Mouse (Mus musculus) heart, postnatal 36 days (tissue): ENCODE data around the gene Exosc5. TPM values are rescaled to one million over a fixed set of nuclear protein-coding genes. Genes with fewer than 3 reads are reported as not detected.

Experiments
- DNase-seq, 2 experiments: peaks; one replicate each; pipeline ENCODE4 v3.0.0; 2021 to 2022
- intact Hi-C: fragments of 180-260 bp; cut with DNase I; formaldehyde crosslinking; loops from one replicate; pipeline ENCODE4 v1.15.1; 2025
- total RNA-seq, 2 experiments: library from RNA; stranded (reverse); gene quantifications; 2 replicates each; pipeline ENCODE4 v1.2.3; 2021

Exosc5 gene
- total RNA-seq, 2 experiments from 2014 or later: 16.0 to 18.9 TPM

DNA sequence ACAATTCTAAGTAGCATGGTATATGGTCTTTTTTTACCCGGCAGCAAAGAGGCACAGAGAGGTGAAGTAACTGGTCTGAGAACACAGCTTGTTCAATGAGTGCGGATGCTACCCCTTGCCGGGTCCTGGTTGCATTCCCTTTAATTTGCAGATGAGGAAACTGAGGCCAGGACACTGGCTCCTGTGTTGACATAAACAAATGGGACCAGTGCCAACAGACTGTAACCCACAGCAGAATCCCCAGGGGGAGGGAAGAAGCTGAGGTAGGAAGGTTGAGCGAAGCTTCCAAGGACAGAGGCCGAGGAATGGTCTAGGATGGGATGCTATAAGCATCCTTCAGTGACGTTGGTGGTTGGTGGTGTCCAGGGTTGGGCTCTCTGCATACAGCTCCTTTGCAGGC lies 16.4 kb downstream of the Exosc5 start:
- intact Hi-C loops: no loop called here
- DNase-seq: no peak

DNA sequence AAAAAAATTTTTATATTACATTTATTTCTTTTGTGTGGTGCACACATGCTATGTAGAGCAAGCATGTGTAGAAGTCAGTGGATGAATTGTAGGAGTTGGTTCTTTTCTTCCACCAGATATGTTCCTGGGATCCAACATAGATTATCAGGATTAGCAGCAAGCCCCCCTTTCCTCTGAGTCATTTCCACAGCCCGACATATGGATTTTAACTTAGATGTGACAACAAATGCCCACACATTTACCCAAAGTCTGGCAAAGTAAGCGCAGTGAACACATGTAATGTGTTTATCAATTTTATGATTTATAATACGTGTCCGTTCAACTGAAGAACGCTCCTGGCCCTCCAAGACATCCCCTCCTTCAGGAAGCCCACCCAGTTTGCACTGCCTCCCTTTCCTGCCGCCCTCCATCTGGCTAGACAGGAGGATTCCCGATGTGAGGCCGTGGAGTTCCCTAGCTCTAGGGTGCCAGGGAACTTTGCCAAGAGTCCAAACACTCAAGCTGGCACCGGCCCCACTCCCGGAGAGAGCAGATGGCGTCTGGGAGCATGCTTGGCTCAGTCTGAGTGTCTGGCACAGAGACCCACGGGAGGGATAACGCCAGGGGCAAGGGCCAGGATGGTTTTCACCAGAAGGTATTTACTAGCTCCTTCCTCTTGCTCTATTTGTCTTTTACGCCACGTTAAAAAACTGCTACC lies 17.3 kb downstream of the Exosc5 start:
- DNase-seq: peak; percentile 82
- intact Hi-C loops: loop anchor here (2.0 kb wide), 1 partner anchor 15 kb away; no protein-coding TSS in a partner anchor

DNA sequence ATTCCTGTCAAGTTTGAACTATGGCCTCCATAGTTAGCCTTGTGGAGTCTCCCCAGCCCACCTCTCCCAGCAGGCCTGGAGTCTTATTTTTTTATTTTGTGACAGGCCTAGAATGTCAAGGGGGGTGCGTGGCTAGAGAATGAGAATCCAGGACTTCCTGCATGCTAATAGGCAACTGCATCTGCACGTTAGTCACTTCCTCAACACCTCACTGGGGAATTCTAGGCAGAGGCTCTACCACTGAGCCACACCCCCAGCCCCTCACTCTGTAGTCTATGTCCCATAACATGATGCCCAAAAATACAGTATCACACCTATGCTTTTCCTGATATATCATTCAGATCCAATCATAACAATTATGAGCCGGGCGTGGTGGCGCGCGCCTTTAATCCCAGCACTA lies 18.0 kb downstream of the Exosc5 start:
- intact Hi-C loops: loop anchor here (2.0 kb wide), 1 partner anchor 16 kb away; no protein-coding TSS in a partner anchor
- no peak for DNase-seq

DNA sequence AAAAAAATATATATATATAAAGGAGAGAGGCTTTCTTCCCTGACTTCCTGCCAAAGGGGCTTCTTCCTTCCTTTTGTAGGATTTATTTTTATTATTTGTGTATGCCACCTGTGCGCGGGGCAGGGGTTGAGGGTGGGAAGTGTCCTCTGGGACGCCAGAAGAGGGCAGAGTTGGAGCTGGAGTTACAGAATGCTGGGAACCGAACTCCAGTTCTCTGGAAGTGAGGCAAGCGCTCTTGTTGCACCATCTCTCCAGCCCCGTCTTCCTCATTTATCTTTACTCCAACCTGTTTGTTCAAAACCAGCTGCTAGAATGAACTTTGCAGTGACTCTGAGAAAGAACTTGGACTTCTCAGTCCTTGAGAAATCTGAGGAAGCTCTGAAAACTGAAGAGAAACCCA lies 21.0 kb downstream of the Exosc5 start:
- no peak for DNase-seq
- intact Hi-C loops: no loop called here

DNA sequence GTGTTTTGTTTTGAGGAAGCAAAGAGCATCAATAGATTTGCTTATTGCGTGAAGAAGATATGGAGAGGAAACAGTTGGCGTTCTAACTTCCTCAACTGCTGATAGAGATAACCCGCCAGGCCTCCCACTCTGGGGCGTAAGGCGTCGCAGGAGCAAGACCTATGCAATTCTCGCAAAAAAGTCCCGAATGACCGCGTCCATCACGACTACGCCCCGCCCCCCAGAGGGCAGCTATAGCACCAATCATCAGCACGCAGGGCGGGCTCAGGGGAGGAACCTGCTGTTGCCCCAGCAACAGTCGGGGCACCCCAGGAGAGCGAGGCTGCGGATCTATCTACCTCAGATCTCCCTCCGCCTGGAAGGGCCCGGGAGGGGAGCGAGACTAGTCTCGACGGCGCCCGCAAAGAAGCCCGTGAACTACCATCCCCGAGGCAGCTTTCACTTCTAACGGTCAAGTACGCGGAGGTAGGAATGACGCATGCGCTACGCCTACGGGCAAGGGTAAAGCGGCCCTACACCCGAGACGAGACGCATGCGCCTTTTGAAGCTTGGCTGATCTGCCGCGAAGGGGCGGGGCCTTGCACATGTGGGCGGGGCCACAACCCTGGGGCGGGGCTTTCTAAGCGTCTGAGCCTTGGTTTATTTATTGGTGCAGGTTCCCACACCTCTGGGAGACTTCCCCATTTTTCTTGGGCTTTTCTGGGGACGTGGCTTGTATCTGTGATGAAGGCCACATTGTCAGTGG lies 21.7 kb downstream of the Exosc5 start, which contains the start of gene B9d2:
B9d2 (plus strand) TSS at position 267 of the 745 bp plus-strand sequence.
- intact Hi-C loops: no loop called here
- peak; percentile 98 to 99 for DNase-seq

DNA sequence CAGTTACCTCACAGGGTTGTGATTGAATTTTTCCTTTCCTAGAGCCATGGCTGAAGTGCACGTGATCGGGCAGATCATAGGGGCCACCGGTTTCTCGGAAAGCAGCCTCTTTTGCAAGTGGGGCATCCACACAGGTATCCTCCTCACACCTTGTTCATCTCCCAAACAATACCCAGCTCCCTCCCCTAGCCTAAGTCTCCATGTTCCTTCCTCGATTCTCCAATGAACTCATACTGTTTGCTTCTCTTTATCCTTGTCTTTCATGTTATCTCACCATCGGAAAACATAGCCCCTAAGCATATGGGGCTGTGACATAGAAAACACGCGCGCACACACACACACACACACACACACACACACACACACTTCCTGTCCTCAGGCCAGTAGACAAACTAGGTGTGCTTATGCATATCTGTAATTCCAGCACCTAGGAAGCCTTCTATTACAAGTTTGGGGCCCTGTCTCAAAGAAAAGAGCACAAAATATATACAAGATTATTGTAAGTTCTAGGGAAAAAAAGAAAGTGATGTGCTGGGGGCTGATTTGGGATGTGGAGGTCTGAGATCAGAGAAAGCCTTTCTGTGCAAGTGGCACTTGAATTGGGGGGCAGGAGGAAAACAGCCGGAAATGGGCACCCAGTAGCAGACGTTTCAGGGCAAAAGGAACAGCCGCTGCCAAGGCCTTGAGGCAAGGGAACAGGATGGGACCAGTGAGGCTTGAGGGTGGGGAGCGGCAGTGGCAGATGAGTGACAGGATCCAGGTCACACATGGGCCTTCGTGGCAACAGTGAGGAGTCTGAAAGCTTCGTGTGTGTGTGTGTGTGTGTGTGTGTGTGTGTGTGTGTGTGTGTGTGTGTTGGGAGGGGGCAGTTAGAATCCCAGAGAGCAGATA lies 22.6 kb downstream of the Exosc5 start:
- intact Hi-C loops: no loop called here
- DNase-seq: no peak

DNA sequence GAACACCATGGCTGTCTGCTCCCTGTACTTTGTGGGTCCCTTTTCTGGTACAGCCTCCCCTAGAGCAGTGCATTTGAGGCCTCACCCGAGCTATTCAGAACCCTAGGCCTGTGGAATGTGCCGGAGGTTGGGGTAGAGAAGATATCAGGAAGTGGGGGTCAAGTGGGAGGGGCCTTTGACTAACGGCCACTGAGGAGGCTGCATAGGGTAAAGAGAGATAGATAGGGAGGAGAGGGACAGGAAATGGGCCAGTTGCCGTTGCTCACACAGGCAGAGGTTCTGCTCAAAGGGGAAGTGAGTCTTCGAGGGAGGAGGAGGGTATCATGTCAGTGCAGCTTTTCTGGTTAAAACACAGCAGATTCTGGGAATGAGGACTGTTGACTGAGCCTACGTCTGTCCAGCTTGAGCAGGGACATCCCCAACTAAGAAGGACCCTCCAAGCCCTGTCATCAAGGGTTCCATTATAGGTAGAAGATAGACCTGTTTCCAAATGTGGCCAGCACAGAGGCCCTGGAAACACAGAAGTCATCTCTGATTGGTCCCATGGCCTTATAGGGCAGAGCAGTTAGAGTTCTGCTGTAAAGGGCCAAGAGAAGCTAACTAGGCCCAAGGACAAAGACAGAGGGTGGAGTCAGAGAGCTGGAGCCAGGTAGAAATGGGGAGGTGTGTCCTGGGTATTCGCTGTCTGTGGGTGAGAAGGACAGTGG lies 24.7 kb downstream of the Exosc5 start:
- intact Hi-C loops: no loop called here
- DNase-seq: no peak

DNA sequence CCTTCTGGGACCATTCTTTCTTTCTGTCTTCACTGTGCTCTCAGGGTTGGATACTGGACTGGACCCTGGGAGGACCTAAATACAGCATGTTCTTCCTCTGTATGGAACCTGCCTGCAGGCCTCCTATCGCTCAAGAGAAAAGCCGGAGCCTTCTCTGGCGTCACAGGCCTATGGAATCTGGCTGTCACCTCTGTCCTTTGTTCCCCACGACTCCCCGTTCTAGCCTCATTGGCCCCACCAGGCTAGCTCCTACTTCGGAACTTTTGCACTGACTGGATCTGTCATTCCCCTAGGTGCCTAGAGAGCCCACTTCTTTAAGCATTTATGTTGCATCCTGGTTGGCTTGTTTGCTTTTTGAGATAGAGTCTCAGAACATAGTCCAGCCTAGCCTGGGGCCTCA lies 25.7 kb downstream of the Exosc5 start:
- intact Hi-C loops: no loop called here
- DNase-seq: no peak

DNA sequence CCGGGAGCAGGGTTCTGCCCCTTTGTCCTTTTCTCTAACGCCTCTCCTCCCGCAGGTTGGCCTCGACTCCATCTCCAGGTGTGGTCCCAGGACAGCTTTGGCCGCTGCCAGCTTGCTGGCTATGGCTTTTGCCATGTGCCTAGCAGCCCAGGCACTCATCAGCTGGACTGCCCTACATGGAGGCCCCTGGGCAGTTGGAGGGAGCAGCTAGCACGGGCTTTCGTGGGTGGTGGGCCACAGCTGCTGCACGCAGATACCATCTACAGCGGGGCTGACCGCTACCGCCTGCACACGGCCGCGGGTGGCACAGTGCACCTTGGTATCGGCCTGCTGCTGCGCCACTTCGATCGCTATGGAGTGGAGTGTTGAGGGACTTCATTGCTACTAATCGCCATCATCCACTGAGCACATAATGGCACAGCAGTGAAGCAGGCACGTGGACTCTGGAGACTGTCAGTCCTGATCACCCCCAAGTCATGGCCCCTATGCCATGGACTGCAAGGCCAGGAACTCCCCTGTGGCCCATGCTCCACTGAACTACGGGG lies 27.0 kb downstream of the Exosc5 start:
- DNase-seq: no peak

DNA sequence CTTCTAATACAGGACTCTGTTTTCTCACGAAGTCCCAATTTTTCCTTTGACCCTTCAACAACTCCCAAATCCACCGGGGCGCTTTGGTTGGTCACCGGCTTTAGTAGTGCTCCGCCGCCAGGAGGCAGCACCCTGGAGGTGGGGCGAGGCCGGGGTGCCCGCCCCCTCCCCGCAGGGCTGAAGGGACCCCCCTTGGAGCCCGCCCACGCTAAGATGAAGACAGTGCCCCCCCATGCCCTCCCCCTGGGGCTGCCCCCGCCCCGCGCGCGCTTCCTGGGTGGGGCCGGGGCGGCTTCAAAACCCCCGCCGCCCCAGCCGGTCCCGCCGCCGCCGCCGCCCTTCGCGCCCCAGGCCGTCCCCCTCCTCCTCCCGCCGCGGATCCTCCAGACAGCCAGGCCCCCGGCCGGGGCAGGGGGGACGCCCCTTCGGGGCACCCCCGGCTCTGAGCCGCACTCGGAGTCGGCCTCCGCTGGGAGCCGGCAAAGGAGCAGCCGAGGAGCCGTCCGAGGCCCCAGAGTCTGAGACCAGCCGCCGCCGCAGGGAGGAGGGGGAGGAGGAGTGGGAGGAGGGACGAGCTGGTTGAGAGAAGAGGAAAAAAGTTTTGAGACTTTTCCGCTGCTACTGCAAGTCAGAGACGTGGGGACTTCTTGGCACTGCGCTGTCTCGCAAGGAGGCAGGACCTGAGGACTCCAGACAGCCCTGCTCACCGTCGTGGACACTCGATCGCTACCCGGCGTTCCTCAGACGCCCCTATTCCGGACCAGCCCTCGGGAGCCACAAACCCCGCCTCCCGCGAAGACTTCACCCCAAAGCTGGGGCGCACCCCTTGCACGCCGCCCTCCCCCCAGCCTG lies 27.9 kb downstream of the Exosc5 start, which contains the start of gene Tgfb1:
Tgfb1 (plus strand) TSS at position 323 of the 852 bp plus-strand sequence.
- intact Hi-C loops: loop anchor here (1.0 kb wide), 1 partner anchor 31 kb away; no protein-coding TSS in a partner anchor
- peak; percentile 85 to 91 for DNase-seq

More for the DNA sequence above, 27.0 kb downstream of the Exosc5 start:
- intact Hi-C loops: no loop called here

DNA sequence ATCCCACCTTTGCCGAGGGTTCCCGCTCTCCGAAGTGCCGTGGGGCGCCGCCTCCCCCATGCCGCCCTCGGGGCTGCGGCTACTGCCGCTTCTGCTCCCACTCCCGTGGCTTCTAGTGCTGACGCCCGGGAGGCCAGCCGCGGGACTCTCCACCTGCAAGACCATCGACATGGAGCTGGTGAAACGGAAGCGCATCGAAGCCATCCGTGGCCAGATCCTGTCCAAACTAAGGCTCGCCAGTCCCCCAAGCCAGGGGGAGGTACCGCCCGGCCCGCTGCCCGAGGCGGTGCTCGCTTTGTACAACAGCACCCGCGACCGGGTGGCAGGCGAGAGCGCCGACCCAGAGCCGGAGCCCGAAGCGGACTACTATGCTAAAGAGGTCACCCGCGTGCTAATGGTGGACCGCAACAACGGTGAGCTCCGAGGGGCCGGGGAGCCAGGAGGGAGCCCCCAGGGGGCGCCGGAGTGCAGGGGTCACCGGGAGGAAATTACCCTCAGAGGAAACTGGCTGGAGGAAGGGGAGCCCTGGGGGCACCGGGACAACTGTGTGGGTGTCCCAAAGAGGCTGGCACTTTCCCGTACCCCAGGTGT lies 28.9 kb downstream of the Exosc5 start:
- intact Hi-C loops: loop anchor here (1.0 kb wide), 1 partner anchor 30 kb away; no protein-coding TSS in a partner anchor
- peak; percentile 77 to 81 for DNase-seq

DNA sequence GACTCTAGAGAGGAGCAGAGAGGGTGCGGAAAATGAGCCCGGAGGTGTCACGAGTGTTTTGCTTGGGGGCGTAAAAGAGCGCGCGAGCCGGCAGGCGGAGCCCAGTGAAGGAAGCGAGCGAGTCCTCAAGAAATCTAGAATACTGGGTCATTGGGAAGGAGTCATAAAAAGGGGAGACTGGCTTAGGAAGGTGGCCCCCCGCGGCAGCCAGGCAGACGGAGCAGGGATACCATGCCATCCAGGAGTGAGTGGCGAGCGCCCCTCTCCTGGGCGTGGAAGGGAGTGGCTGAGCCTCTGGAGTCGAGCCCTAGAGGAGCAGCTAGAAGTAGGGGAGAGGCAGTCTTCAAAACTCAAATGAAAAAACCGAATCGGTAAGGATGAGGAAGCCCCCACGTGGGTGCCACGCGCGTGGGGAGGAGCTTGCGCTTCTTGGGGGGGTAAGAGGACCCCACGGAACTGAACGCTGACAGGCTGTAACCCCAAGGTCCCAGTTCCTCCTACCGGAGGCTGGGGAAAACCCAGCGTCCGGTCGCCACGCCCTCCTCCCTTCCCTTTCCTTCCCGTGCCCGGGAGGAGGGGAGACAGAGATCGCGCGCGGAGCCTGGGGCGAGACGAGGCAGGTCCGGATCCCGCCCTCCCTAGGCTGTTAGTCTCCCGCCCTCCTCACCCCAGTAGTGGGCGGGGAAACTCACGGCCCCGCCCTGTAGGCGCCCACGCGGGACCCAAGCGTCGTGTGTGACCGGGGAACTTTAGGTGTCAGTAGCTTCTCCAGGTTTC lies 30.0 kb downstream of the Exosc5 start:
- peak; percentile 76 to 80 for DNase-seq
- intact Hi-C loops: loop anchor here (1.0 kb wide), 1 partner anchor 17 kb away; no protein-coding TSS in a partner anchor

DNA sequence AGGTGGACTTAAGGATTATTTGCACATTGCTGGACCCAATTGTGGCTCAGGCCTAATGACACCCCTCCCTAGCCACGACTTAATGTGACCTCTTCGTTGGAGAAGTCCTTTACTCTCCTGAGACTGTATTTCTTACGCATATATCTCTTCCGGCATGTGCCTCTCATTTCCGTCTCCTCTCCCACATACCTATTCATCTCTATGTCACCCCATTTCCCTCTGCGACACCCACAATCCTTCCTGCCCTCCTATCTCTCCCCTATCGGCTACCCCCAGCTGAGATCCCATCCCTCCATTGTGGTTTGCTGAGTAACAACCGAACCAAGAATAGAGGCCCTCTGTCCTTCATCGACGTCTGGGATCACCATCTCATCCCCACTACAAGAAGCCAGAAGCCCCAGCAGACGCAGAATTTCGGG lies 30.6 kb downstream of the Exosc5 start:
- intact Hi-C loops: loop anchor here (1.0 kb wide), 1 partner anchor 17 kb away; no protein-coding TSS in a partner anchor
- no peak for DNase-seq

DNA sequence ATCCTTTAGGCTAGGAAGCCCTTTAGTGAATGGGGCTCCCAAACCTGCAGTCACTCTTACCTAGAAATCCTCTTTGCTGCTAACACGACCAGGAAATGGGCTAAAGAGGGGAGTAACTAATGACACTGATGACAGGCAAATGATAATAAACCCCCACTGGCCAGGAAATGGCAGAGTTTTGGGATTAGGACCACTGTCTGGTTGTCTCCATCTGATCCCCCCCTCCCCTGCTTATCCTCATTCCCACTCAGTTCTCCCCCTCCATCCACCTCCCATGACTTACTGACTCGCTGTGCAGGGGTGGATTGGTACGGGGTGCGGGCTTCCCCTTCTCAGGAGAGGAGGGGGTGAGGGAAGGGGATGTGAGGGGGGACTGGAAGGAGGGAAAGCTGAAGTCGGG lies 31.1 kb downstream of the Exosc5 start:
- intact Hi-C loops: no loop called here
- DNase-seq: no peak

DNA sequence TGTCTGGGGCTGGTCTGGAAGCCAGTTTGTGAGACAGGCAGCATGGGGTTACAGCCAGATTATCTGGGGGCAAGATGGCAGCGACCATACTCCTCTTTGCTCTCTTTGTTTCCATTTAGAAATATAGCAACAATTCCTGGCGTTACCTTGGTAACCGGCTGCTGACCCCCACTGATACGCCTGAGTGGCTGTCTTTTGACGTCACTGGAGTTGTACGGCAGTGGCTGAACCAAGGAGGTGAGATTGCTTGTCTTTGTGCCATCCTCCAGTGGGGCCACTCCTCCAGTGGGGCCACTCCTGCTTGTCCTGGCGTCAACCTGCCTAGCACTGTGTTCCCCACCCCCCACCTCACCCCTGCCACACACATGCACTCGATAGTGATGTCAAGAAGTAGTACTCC lies 35.1 kb downstream of the Exosc5 start:
- intact Hi-C loops: no loop called here
- DNase-seq: no peak

DNA sequence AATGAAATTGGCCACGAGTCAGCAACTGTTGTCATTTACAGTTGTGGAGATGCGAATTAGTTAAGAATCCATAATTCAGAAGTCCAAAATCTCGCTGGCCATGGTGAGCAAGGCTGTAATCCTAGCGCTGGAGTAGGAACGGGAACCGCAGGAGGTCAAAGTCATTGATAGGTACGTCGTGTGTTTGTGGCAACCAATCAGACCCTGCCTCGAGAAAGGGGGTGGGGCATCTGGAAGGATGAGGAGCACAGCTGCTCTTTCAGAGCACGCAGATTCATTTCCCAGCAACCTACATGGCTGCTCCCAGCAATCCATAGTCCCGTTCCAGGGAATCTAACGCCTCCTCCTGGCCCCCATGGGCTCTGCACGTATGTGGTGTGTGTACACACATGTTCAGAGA lies 40.9 kb downstream of the Exosc5 start:
- intact Hi-C loops: loop anchor here (1.0 kb wide), 1 partner anchor 11 kb away; no protein-coding TSS in a partner anchor

DNA sequence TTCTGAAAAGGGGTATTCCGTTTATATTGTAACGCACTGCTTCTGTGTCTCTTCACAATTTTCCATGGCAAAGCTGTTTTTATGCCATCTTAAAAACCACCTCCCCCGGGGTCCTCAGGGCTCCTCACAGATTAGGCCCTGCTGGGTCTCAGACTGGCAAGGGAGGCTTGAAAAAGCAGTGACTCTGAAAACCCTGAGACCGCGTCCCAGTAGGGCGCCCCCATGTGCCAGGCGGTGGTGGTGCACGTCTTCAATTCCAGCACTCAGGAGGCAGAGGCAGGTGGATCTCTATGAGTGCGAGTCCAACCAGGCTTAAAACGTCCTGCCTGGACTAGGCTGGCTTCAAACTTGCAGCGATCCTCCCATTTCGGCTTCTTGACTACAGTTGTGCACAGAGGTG lies 41.8 kb downstream of the Exosc5 start:
- intact Hi-C loops: no loop called here

More for the DNA sequence above, 40.9 kb downstream of the Exosc5 start:
- DNase-seq: no peak

More for the DNA sequence above, 41.8 kb downstream of the Exosc5 start:
- no peak for DNase-seq
